In genomic region chr8:105305211-105306145, GRCm38 (mm10) we compare ENCODE assay signal across 8 mouse cellular contexts. TPM values are rescaled to one million over a fixed set of nuclear protein-coding genes. Genes with fewer than 3 reads are reported as not detected.
A peak's percentile ranks its signal among the peaks of the same experiment; 100 is the strongest.
DNase-seq lines count a peak whose midpoint lies in the region; ATAC-seq and TF ChIP-seq lines count a peak whose summit lies in the region.

Elmo3 (plus strand) TSS chr8:105305601.

- peak within 1 kb of the TSS; percentile 53 for H3K4me3 ChIP-seq in liver, postnatal 0 days (ENCODE audit: low read depth, low read length)
- peak within 1 kb of the TSS; percentile 7; the same call in 1 of the 2 replicates for H3K4me3 ChIP-seq in neural tube, embryonic 12.5 days

- H3K36me3 ChIP-seq in liver, postnatal 0 days (replicated peaks; ENCODE audit: insufficient read depth, low read length) = peaks cover 82% of the 10 kb centered on the region
- peaks cover 78% of the 10 kb centered on the region for H3K36me3 ChIP-seq in neural tube, embryonic 12.5 days

- peak within 1 kb of the TSS; percentile 81 for H3K27ac ChIP-seq in liver, postnatal 0 days (ENCODE audit: low read depth)
- no peak within 1 kb of the TSS for H3K27ac ChIP-seq in neural tube, embryonic 12.5 days

- 9% methylated on average over 28 of the region's 30 CpGs for WGBS in liver, postnatal 0 days (ENCODE audit: insufficient replicate concordance)
- 10% methylated on average over 30 of the region's 30 CpGs for WGBS in neural tube, embryonic 12.5 days

- no peaks in the 10 kb centered on the region for H3K9me3 ChIP-seq in liver, postnatal 0 days (ENCODE audit: low read length)
- H3K9me3 ChIP-seq in neural tube, embryonic 12.5 days = no peaks in the 10 kb centered on the region

- peak; percentile 83 to 89 for DNase-seq in urinary bladder, adult 18-20 months (ENCODE audit: low spot score in 2 of 2)
- no peak for DNase-seq in urinary bladder, postnatal 10 days (ENCODE audit: low spot score)
- peak; percentile 81 to 84 for DNase-seq in cerebellum, postnatal 14 days
- DNase-seq in kidney, adult 8-10 months = peak; percentile 91 to 92
- DNase-seq in liver, postnatal 0 days = peak; percentile 82
- peak; percentile 69 for DNase-seq in urinary bladder, postnatal 25 days (ENCODE audit: low spot score)

- no peaks in the 10 kb centered on the region for H3K27me3 ChIP-seq in liver, postnatal 0 days (ENCODE audit: insufficient read depth, low read length)
- no peaks in the 10 kb centered on the region for H3K27me3 ChIP-seq in neural tube, embryonic 12.5 days (replicated peaks)

- peak; percentile 35; the same call in 1 of the 2 replicates for TF ChIP-seq CTCF in liver, postnatal 0 days (IDR thresholded peaks at IDR 0.05; ENCODE audit: low read depth)

- TF ChIP-seq EP300 in liver, postnatal 0 days (IDR thresholded peaks at IDR 0.05; ENCODE audit: low read depth) = no peak

- peak within 1 kb of the TSS; percentile 63 for H3K9ac ChIP-seq in liver, postnatal 0 days (replicated peaks)
- peak within 1 kb of the TSS; percentile 45 for H3K9ac ChIP-seq in neural tube, embryonic 12.5 days

- peak; percentile 49 for ATAC-seq in granulocyte monocyte progenitor cell, adult 5-6 weeks (replicated peaks; ENCODE audit: poor library complexity, severe bottlenecking)
- peak; percentile 86 for ATAC-seq in liver, postnatal 0 days
- ATAC-seq in neural tube, embryonic 12.5 days (ENCODE audit: low FRiP score, low read depth) = peak; percentile 51

- peak within 1 kb of the TSS; percentile 72 for H3K4me2 ChIP-seq in liver, postnatal 0 days (ENCODE audit: low read depth, low read length)
- peak within 1 kb of the TSS; percentile 49 for H3K4me2 ChIP-seq in neural tube, embryonic 12.5 days (replicated peaks)

- peaks cover 31% of the 10 kb centered on the region for H3K4me1 ChIP-seq in liver, postnatal 0 days (ENCODE audit: insufficient read depth)
- peaks cover 11% of the 10 kb centered on the region for H3K4me1 ChIP-seq in neural tube, embryonic 12.5 days

RNA-seq across cellular contexts. Expression of gene Elmo3, which starts in this region (rescaled TPM):
- total RNA-seq in granulocyte monocyte progenitor cell, adult 5-6 weeks (2014; fragmentation: Nextera tagmentation) = 2.6 and 5.6 TPM in 2 replicates
- 0.05 and 3.2 TPM in 2 replicates for total RNA-seq in granulocyte monocyte progenitor cell, adult 5-6 weeks (2017)
- 7.8 TPM in 2 replicates for polyA plus RNA-seq in liver, postnatal 0 days (2015; fragmentation: Nextera tagmentation; extraction: Ambion mirVana)
- polyA plus RNA-seq in neural tube, embryonic 12.5 days (2016; fragmentation: Nextera tagmentation; extraction: Ambion mirVana) = 1.5 and 2.2 TPM in 2 replicates
